Mouse (Mus musculus) E14TG2a.4 (cell line): Measurements from ENCODE around the gene Pitpna.

Experiments
- CTCF ChIP-seq: conservative IDR thresholded peaks from 2 replicates; pipeline ENCODE4 v1.5.1; 2014; ENCODE audit warnings: low read length
- POU5F1 ChIP-seq: IDR thresholded peaks from 2 replicates; pipeline ENCODE4 v1.6.1; 2014; ENCODE audit warnings: low read length, borderline replicate concordance

DNA sequence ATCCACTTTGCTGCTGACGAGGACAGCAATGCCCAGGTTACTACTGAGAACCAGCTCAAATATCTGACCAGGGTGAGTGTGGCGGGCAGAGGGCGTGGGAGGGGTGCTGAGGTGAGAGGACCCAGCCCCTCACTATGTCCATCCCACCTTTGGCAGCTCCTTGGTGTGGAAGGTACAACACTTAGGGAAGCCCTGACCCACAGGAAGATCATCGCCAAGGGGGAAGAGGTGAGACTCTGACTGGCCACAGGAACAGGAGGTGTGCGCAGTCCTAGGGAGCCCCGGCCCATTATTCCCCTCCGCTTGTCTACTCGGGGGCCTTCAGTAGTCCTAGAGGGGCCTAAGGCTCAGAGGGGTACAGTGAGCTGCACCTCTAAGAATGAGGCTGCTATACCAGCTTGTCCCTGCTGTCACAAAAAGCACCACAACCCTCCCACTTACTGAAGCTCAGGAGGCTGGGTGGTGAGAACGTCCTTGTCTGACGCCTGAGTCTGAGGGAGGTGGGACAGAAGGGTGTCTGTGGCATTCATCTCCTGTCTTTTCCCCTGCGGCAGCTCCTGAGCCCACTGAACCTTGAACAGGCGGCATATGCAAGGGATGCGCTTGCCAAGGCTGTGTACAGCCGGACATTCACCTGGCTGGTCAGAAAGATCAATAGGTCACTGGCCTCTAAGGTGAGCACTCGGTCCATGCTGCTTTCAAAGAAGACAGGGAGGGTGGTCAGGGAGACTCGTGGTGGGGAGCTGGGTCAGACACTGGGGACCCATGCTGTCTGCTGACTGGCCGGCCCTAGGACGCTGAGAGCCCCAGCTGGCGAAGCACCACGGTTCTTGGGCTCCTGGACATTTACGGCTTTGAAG is 73.3 kb downstream of the Pitpna start:
- TF ChIP-seq CTCF (no peak), POU5F1 (no peak)
